14 mouse cellular contexts compared by ENCODE assay signal in the genomic region with DNA sequence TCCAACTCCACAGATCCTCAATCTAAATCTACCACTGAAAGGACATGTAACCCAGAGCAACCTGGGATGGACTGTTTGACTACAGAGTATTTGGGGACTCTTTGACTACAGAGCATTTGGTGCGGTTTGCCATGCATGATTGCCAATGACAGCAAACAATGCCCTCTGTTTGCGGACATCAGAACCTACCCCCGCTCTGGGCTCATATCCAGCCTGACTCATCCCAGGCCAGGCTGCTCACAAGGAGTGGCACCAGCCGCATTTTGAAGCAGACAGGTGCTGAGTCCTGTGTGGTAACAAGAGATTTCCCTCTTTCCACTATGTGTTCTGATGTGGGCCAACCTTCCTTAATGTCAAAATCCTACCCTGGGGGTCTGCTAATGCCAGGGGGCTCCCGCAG.
DNase-seq lines count a peak whose midpoint lies in the region; ATAC-seq lines count a peak whose summit lies in the region.
"Had no signal": no experiment of that assay in that cellular context is flagged by ENCODE, and none has a peak within 500 bp of the region (broad histone marks: within the 10 kb centered on the region; RNA-seq: fewer than 3 reads in every experiment).

No protein-coding gene starts in this region.

- peak; percentile 56 for DNase-seq in layer of hippocampus, adult 11-12 months (ENCODE audit: low spot score)
- DNase-seq in layer of hippocampus, adult 9-10 months (ENCODE audit: low spot score) = no peak
- DNase-seq in 3T3-L1 (ENCODE audit: low read depth, low spot score) = peak; percentile 25
- peak; percentile 88 for DNase-seq in cerebellum, adult 11-12 months
- peak; percentile 85 to 90 for DNase-seq in cerebellum, postnatal 25 days
- DNase-seq: gastrocnemius, adult 2 months; heart, adult 11 months; lung, postnatal 14 days; right cerebral cortex, postnatal 4 days; thymus, postnatal 4 days had no signal

- no peak for ATAC-seq in megakaryocyte progenitor cell, adult 5-6 weeks (replicated peaks; ENCODE audit: poor library complexity)
- no peak for ATAC-seq in CD4-positive, CD25-positive, alpha-beta regulatory T cell, adult 4 months
- ATAC-seq: forebrain, embryonic 15.5 days; inflammation-experienced regulatory T-cells, adult 6 months had no signal
